Mouse (Mus musculus): Measurements from ENCODE around the gene Hacd2. TPM values are rescaled to one million over a fixed set of nuclear protein-coding genes. Genes with fewer than 3 reads are reported as not detected.

Gene Hacd2
- 18.0 and 18.4 TPM in 2 replicates for polyA plus RNA-seq (2012; rRNA removed)

GRCm38 (mm10) chr16:35022242-35023137, at the start of gene Hacd2:
Hacd2 (plus strand) TSS chr16:35022428.
- peak; percentile 90 for TF ChIP-seq POLR2A (IDR thresholded peaks at IDR 0.05; ENCODE audit: borderline replicate concordance, extremely low read depth, insufficient read depth, insufficient read length, poor library complexity, severe bottlenecking)
- TF ChIP-seq CTCF (IDR thresholded peaks at IDR 0.05; ENCODE audit: borderline replicate concordance, extremely low read depth, insufficient read depth, insufficient read length), result no peak
- peak; percentile 97 for DNase-seq (ENCODE audit: low read depth)

GRCm38 (mm10) chr16:34972471-34972870, 49.8 kb upstream of the Hacd2 start:
- TF ChIP-seq POLR2A (IDR thresholded peaks at IDR 0.05; ENCODE audit: borderline replicate concordance, extremely low read depth, insufficient read depth, insufficient read length, poor library complexity, severe bottlenecking) (no peak), CTCF (IDR thresholded peaks at IDR 0.05; ENCODE audit: borderline replicate concordance, extremely low read depth, insufficient read depth, insufficient read length) (no peak)

GRCm38 (mm10) chr16:34975544-34975943, 46.7 kb upstream of the Hacd2 start:
- no peak for DNase-seq (ENCODE audit: low read depth)
- TF ChIP-seq POLR2A (IDR thresholded peaks at IDR 0.05; ENCODE audit: borderline replicate concordance, extremely low read depth, insufficient read depth, insufficient read length, poor library complexity, severe bottlenecking), result no peak

More at GRCm38 (mm10) chr16:34972471-34972870, 49.8 kb upstream of the Hacd2 start:
- no peak for DNase-seq (ENCODE audit: low read depth)

- no peak for DNase-seq (ENCODE audit: low read depth)
These were observed 45.6 kb upstream of the Hacd2 start for GRCm38 (mm10) chr16:34976630-34977029.

GRCm38 (mm10) chr16:34978018-34978417, 44.2 kb upstream of the Hacd2 start:
- TF ChIP-seq POLR2A (IDR thresholded peaks at IDR 0.05; ENCODE audit: borderline replicate concordance, extremely low read depth, insufficient read depth, insufficient read length, poor library complexity, severe bottlenecking) (no peak), CTCF (IDR thresholded peaks at IDR 0.05; ENCODE audit: borderline replicate concordance, extremely low read depth, insufficient read depth, insufficient read length) (no peak)
- DNase-seq (ENCODE audit: low read depth), result no peak

More at GRCm38 (mm10) chr16:34976630-34977029, 45.6 kb upstream of the Hacd2 start:
- TF ChIP-seq CTCF (IDR thresholded peaks at IDR 0.05; ENCODE audit: borderline replicate concordance, extremely low read depth, insufficient read depth, insufficient read length) (peak; percentile 41; the same call in 1 of the 2 replicates), POLR2A (IDR thresholded peaks at IDR 0.05; ENCODE audit: borderline replicate concordance, extremely low read depth, insufficient read depth, insufficient read length, poor library complexity, severe bottlenecking) (no peak)

GRCm38 (mm10) chr16:34981009-34981408, 41.2 kb upstream of the Hacd2 start:
- TF ChIP-seq CTCF (IDR thresholded peaks at IDR 0.05; ENCODE audit: borderline replicate concordance, extremely low read depth, insufficient read depth, insufficient read length), result no peak
- TF ChIP-seq POLR2A (IDR thresholded peaks at IDR 0.05; ENCODE audit: borderline replicate concordance, extremely low read depth, insufficient read depth, insufficient read length, poor library complexity, severe bottlenecking), result no peak
- DNase-seq (ENCODE audit: low read depth), result no peak

GRCm38 (mm10) chr16:34984203-34985030, 37.8 kb upstream of the Hacd2 start:
- no peak for DNase-seq (ENCODE audit: low read depth)
- TF ChIP-seq POLR2A (IDR thresholded peaks at IDR 0.05; ENCODE audit: borderline replicate concordance, extremely low read depth, insufficient read depth, insufficient read length, poor library complexity, severe bottlenecking) (no peak), CTCF (IDR thresholded peaks at IDR 0.05; ENCODE audit: borderline replicate concordance, extremely low read depth, insufficient read depth, insufficient read length) (no peak)

- no peak for DNase-seq (ENCODE audit: low read depth)
- no peak for TF ChIP-seq CTCF (IDR thresholded peaks at IDR 0.05; ENCODE audit: borderline replicate concordance, extremely low read depth, insufficient read depth, insufficient read length)
- no peak for TF ChIP-seq POLR2A (IDR thresholded peaks at IDR 0.05; ENCODE audit: borderline replicate concordance, extremely low read depth, insufficient read depth, insufficient read length, poor library complexity, severe bottlenecking)
These were observed 37.2 kb upstream of the Hacd2 start for GRCm38 (mm10) chr16:34985031-34985346.

GRCm38 (mm10) chr16:34986211-34986825, 35.9 kb upstream of the Hacd2 start:
- TF ChIP-seq POLR2A (IDR thresholded peaks at IDR 0.05; ENCODE audit: borderline replicate concordance, extremely low read depth, insufficient read depth, insufficient read length, poor library complexity, severe bottlenecking) (no peak), CTCF (IDR thresholded peaks at IDR 0.05; ENCODE audit: borderline replicate concordance, extremely low read depth, insufficient read depth, insufficient read length) (no peak)
- no peak for DNase-seq (ENCODE audit: low read depth)

- no peak for DNase-seq (ENCODE audit: low read depth)
- TF ChIP-seq CTCF (IDR thresholded peaks at IDR 0.05; ENCODE audit: borderline replicate concordance, extremely low read depth, insufficient read depth, insufficient read length), result no peak
- no peak for TF ChIP-seq POLR2A (IDR thresholded peaks at IDR 0.05; ENCODE audit: borderline replicate concordance, extremely low read depth, insufficient read depth, insufficient read length, poor library complexity, severe bottlenecking)
These were observed 30.9 kb upstream of the Hacd2 start for GRCm38 (mm10) chr16:34991365-34991764.

GRCm38 (mm10) chr16:34992854-34993253, 29.4 kb upstream of the Hacd2 start:
- no peak for TF ChIP-seq CTCF (IDR thresholded peaks at IDR 0.05; ENCODE audit: borderline replicate concordance, extremely low read depth, insufficient read depth, insufficient read length)
- TF ChIP-seq POLR2A (IDR thresholded peaks at IDR 0.05; ENCODE audit: borderline replicate concordance, extremely low read depth, insufficient read depth, insufficient read length, poor library complexity, severe bottlenecking), result no peak
- no peak for DNase-seq (ENCODE audit: low read depth)
